Mouse (Mus musculus) erythroblast, embryonic 14.5 days (primary cell): ENCODE results near the gene Chic1.

Experiments used
- GATA1 ChIP-seq: IDR thresholded peaks from 2 replicates; pipeline ENCODE4 v1.6.1; 2012; ENCODE audit warnings: low read length, inconsistent platforms, mixed read lengths
- TAL1 ChIP-seq: IDR thresholded peaks from 3 replicates; pipeline ENCODE4 v1.6.1; 2012; ENCODE audit warnings: low read length, inconsistent platforms, mixed read lengths

DNA sequence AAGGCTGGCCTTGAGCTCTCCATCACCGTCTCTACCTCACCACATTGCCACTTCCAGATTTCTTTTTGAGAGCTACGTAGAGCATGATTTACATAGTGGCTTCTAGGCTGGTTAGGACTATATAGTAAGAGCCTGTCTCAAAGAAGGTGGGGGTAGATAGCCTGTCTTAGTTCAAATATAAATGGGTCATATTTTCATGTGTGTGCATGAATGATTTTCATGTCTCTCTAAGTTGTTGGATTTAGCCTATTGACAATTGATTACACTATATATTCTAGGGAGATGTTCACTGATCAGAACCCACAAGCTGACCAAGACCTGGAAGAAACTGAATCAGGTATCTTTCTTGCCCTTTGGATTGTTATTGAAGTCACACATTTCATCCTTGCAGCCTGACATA, 65.4 kb downstream of the Chic1 start, which contains the start of gene Gm26992:
- TF ChIP-seq TAL1 = no peak
- TF ChIP-seq GATA1 = no peak
